Mouse (Mus musculus): ENCODE measurements around the gene Plekhm3.
"Not testable (repeated sequence)": the region's sequence is repeated elsewhere in the genome, so short reads cannot be mapped to it uniquely, and the experiment has no call there.

Plekhm3 gene

DNA sequence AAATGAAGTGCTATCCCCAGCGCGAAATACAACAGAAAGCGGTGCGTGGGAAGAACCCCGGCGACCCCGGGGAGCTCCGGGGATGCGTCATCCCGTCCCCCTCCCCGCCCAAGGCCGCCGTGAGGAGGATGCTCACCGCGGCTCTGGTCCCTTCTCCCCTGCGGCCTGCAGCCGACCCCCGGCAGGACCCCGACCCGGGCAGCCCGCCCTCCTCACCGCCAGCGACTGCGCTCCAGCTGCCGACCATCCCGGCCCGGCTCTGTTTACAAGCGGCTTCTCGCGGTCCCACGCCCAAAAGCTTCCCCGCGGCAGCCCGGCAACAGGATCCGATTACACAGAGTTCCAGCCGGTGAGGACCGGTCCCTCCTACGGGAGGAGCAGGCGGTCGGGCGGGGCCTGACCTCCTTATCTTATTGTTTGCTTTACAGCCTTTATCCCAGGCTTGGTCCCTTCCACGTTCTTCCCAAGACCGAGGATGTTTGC is at the start of gene Plekhm3:
Plekhm3 (minus strand) TSS at position 346 of the 483 bp plus-strand sequence.
- peak; percentile 72 to 78 for DNase-seq (ENCODE audit: low spot score in 2 of 2)

DNA sequence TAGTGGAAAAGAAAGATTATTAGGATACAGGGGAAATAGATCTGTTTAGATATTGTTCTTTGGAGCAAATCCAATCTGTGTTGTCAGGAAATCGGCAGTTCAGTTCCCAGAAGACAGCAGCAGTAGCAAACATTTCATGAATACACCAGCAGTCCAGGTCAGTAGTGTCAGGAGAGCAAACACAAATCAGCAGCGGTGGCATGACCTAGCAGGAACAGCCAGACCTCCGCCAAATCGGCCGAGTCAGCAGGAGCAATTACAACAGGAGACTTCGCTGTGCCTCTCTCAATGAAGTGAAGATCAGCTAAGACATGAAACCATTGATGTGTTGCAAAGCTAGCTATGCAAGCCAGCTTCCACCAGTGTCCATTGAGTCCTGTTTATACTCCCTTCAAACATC is 49.0 kb upstream of the Plekhm3 start:
- DNase-seq (ENCODE audit: low spot score in 2 of 2) = no peak

DNA sequence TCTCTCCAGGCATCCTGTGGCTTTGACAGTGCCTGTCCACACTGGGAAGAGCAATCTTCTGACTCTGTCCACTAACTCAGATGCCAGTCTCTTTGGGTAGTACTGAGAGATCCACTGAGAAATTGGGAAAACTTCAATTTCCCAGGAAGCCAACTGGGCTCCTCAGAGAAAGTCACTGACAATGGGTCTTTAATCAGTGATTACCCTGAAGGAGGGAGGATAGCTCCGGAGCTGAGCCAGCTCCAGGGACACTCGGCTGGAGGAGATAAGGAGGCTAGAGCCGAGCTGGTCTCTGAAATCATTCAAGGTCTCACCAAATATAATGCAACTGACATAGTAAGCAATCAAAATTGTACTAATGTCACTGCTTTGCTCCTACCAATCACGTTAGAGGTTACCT is 47.9 kb upstream of the Plekhm3 start:
- DNase-seq (ENCODE audit: low spot score in 2 of 2) = no peak

DNA sequence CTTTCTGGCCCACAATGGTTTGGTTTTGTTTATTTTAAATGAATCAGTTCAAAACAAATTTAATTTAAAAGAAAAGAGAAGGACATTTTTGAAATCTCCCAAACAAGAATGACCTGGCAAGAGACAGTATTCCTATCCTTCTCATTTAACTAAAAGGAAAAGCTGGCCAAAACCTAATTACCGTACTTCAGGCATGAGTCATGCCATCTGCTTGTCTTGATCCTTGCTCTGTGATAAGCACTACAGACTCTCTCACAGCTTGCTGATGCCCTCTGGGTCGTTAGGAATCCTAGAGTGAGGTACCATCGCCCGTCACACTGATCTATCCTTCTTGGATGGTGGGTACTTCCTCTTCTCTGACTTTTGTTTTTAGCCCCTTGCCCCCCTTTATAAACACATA is 36.6 kb upstream of the Plekhm3 start:
- no peak for DNase-seq (ENCODE audit: low spot score in 2 of 2)

DNA sequence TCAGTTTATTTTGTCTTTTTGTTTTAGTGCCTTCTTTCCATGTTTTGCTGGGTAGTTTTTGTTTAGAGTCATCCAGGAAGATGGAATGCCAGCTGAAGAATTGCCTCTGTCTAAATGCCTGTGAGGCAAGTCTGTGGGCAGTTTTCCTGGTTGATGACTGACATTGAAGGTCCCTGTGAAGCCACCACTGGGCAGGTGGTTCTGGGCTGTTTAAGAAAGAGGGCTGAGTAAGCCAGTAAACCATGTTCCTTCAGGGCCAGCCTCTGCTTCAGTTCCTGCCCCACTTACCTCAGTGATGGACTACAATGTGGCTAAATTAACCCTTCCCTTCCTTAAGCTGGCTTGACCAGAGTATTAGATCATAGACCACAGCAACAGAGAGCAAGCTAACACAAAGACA is 31.6 kb upstream of the Plekhm3 start:
- DNase-seq (ENCODE audit: low spot score in 2 of 2) = no peak

DNA sequence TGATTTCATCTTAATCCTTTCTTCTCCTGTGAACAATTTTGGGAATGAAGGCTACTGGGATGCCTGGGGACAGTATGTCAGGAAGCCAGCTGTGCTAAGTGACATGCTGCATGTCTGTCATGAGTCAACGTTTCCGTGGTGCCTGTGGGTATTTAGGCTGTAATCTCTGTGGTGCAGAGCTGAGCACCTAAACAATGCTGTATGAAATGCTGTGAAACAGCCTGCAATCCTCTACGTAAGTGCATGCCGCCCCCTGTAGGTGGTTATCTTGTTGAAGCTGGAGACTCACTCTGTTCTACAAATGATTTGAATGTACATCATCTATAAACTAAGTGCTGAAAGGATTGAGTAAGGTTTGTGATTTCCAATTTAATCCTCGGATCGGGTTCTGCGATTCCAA is 29.5 kb upstream of the Plekhm3 start:
- peak in 1 of 2 experiments; percentile 58 for DNase-seq (ENCODE audit: low spot score in 2 of 2)

DNA sequence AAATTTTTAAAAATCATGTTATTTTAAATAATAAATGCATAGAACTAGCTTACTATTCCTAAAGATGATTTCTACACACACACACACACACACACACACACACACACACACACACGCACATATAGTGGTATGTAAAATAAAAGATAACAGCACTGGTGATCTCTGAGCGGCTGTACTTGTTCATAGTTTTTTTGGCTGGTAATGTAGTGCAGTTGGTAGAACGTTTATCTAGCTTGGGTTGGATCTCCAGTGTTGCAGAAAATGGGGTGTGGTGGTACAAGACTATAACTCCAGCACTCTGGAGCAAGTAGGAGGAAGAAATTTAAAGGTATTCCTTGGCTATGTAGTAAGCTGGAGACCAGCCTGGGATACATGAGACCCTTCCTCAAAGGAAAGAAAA is 26.6 kb upstream of the Plekhm3 start:
- DNase-seq (ENCODE audit: low spot score in 2 of 2) = no peak

DNA sequence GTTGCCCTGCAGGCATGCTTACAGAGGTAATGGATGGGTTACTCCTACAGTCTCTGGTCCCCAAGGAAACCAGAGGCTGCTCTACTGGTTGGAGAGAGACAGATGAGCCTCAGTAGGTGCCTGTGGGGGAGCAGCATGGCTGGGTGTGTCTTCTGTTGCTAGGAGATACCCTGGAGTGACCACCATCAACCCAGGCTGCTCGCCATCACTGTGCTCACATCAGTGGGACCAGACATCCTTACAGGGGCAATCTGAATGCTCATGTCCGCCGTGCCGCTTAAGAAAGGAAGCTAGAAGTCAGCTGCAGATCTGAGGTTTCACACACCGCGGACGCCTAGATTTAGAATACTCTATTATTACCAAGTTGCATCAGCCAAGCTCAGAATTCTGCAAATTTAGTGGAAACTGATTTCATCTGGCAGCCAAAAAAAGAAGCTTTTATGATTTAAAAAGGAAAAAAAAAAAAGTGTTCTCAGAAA is 21.7 kb upstream of the Plekhm3 start:
- peak; percentile 28 to 55 for DNase-seq (ENCODE audit: low spot score in 2 of 2)

DNA sequence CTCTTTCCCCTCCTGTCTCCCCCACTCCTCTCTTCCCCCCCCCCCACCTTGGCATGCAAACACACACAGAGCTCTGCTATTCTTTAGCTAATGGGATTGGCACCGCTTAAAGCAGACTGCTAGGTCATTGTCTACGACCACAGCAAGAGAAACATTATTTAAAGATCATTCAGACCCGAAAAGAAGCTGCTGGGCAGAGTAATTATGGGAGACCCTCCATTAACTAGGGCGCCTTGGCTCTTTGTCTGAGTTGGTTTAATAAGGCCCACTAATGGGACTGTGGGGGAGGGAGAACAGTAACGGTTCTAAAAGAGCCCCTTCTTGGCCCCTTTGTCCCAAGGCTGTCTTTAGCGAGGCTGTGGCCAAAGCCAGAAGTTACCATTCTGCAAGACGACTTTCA is 18.7 kb upstream of the Plekhm3 start:
- DNase-seq (ENCODE audit: low spot score in 2 of 2) = no peak

DNA sequence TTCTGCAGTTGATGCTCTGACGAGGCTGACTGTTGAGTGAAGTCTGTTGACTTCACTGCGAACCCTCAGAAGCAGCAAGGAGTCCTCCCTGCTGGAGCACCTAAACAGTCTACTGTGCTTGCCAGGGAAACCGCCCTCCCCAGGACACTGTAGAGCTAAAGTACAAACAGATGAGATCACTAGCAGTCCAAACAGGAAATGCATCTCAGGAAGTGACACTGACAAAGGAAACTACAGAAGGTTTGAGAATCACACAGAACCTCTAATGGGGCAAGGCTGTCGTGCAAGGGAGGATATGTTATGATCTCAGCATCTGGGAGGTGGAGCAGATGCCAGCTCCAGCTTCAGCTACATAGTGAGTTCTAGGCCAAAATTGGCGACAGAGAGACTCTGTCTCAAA is 14.1 kb upstream of the Plekhm3 start:
- DNase-seq (ENCODE audit: low spot score in 2 of 2) = no peak

DNA sequence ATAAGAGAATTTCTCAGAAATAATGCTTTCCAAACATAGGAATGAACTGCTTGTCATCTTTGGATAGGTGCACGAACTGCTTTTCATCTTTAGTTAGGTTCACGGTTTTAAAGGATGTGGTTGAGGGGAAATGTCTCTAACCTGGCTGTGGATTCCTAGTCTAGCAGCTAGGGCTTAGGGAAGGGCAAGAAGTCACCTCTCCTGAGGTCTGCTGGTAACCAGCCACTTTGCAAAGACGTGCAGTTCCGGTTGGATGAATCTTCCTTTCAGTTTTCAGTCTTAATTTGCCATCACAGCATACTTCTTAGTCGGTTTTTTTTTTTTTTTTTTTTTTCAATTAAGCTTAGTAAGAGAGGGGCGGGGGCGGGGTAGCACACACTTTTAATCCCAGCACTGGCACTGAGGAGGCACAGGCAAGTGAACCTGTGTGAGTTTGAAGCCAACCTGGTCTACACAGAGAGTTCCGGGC is 431 bp upstream of the Plekhm3 start:
- no peak for DNase-seq (ENCODE audit: low spot score in 2 of 2)

DNA sequence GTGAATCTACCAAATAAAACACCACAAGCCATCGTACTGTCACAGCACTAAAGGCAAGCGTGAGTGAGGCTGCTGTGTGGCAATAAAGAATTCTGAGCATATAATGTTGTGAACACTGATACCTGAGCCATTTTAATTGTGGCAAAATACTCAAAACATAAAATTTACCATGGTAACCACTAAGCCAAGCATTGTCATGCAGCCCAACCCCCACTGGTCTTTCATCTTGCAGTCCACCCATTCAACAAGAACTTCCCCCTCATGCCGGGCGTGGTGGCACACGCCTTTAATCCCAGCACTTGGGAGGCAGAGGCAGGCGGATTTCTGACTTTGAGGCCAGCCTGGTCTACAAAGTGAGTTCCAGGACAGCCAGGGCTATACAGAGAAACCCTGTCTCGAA is 1.8 kb downstream of the Plekhm3 start:
- not testable (repeated sequence) for DNase-seq (ENCODE audit: low spot score in 2 of 2)

DNA sequence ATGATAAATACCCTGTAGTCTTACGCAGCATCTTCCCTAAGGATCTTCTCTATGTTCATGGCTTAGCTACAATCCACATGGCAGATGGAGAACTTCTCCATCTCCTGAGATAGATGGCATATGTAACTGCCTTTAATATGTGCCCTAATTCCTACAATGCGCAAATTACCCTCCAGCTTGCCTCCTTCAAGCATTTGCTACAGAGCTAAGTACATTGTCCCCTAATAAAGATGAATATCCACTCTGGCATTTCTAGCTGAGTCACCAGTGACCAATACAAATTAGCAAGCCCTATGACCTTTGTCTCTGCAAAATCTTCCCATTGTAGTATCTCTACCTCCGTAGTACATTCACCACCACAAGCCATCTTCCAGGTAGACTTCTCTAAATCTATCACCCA is 6.4 kb downstream of the Plekhm3 start:
- no peak for DNase-seq (ENCODE audit: low spot score in 2 of 2)

DNA sequence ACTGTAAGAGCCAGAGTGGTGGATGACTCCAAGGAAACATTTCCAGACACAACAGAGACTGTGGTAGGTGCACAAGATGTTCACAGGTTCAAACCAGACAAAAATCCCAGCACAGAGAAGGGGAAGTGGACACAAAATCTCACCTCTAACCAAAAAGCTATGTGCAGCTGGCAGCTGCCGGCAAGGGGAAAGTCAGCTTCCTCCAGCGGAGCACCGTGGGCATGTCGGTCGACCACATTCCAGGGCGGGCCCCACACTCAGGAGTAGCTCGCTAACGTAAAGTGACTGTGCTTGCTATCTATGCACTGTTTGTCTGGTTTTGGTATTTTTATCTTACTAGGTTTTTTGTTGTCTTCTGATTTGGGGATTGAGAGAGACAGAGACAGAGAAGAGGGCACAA is 7.2 kb downstream of the Plekhm3 start:
- DNase-seq (ENCODE audit: low spot score in 2 of 2) = no peak

DNA sequence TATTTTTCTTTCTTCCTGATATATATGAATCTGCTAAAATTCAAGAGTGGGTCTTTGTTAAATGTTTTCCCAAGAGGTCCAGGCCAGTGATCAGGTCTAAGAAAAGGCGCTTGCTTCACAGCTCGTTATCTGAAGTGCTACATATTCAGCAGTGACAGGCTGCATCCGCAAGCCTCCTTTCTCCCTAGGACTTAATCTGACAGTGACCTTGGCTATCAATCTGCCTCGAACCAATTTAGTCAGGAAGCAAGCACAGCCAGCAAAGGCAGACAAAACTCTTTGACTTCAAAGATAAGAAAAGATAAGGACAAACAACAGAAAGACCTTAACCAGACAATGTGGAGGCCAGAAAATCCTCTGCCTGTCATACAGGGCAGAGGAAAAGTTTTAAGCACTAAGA is 10.5 kb downstream of the Plekhm3 start:
- DNase-seq (ENCODE audit: low spot score in 2 of 2) = no peak

DNA sequence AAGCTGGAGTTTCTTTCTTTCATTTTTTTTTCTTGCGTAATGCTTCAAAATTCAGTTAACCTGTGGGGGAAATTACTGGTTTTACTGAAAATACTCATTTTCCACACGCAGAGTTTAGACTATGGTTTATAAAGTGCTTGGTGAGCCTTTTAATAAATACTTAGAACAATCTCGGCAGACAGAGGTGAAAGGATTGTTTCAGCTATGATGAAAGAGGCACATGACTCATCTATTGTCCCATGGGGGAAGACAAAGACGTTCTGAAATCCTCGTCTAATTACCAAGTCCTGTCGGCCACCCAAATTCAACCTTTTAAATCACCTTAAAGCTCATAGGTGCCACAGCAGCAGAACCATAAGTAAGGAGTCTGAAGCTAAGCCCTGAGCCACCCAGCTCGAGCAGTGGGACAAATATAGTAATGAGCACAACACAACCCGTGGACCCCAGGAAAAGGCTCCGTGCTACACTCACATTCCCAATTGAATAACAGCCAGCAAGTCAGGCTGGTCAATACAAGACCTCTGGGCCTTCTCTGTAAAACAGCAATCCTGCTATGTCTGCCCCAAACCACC is 11.3 kb downstream of the Plekhm3 start:
- DNase-seq (ENCODE audit: low spot score in 2 of 2) = no peak

DNA sequence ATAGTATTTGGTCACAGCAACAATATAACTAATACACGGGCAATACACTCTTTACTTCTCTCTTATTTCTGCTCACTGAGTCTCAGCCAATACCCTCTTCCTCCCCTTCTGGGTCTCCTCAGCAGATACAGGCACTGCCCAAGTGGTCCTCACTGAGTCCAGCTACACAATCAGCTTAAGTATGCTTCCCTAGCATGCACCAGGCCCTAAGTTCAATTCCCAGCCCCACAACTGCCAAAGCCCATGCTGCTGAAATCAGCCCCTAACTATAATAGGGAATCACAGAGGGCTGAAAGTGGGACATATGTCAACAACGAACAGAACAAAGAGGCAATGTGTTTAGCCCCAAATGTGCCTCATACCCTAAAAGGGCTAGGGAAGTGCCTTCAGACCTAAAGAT is 11.9 kb downstream of the Plekhm3 start:
- DNase-seq (ENCODE audit: low spot score in 2 of 2) = no peak

DNA sequence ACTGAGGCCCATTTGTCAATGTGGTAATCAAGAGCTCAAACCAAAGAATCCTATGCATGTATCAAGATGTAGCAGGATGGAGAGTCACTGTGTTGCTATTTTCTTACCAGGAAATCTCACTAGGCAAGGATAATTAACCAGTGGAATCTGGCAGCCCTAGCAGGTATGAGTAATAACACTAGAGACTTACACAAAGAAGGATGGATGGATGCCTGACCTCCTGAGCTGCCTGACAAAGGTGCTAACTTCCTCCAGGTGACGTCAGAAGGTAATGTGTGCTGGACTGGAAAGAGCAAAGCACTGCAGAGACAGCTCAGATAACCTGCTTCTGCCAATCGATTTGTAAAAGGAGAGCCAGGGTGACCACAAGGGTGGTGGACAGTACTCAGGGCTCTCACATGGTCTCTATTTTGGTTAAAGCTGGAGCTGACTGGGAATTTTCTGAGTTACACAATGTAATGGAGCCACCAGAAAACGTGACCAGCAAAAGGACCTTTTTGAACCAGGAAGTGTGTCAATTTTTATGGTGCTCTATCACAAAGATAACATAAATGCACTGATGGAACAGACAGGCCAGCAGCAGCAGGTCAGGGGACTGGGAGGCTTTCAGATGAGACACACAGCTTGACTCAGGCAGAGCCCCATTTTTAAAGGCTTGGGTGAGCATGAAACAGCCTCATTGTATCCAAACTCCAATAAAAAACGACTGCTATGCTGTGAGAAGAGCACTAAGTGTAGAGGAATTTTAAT is 14.4 kb downstream of the Plekhm3 start:
- DNase-seq (ENCODE audit: low spot score in 2 of 2) = no peak

DNA sequence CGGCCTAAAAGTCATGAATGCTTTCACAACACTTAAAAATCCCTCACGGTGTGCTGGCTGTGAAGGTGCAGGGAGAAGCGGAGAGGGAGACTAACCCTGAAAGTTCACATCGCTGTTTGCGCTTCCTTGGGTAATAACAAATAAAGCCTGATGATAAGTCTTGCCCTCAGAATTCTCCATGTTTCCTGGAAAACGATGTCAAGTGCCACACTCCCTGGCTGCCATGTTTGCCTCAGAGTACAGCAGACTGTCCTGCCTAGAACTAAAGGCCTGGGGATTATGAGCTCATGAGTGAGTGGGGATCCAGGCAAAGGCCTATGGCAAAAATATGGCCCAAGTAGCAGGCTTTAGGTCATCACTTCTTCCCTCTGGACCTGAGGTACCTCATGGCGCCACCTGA is 17.7 kb downstream of the Plekhm3 start:
- DNase-seq (ENCODE audit: low spot score in 2 of 2) = no peak

DNA sequence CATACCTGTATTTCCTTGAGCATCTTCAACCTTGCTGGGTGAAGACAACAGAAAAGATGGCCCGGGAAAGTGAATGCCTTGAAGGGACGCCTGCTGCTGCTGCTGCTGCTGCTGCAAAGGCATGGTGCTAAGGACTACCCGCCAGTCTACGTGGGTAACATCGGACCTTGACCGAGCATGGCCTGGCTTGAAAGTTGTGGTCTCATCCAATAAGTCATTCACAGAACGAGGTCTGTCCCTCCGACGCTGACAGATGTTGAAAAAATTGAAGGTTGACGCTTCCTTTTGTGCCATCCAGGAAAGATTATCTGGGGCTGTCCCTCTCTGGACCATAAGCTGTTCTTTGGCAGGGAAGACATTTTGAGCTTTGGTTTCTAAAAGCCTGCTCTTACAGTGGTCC is 18.9 kb downstream of the Plekhm3 start:
- no peak for DNase-seq (ENCODE audit: low spot score in 2 of 2)

DNA sequence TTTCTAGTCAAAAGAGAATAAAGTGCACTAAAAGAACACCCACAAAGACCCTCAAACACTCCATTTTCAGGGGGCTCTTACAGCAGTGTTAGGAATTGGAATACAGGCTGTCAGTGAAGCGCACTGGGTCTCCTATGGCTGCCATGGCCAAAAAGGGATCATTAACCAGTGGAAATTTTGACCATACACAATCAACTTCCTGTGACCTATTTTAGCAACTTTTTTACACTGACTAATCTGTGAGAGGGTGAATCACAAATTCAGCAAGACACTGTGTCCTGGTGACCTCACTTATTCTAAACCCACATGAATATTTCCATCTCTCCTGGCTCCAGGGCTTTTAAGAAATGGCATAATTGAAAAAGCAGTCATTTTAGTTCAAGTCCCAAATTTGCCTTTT is 23.7 kb downstream of the Plekhm3 start:
- DNase-seq (ENCODE audit: low spot score in 2 of 2) = no peak

DNA sequence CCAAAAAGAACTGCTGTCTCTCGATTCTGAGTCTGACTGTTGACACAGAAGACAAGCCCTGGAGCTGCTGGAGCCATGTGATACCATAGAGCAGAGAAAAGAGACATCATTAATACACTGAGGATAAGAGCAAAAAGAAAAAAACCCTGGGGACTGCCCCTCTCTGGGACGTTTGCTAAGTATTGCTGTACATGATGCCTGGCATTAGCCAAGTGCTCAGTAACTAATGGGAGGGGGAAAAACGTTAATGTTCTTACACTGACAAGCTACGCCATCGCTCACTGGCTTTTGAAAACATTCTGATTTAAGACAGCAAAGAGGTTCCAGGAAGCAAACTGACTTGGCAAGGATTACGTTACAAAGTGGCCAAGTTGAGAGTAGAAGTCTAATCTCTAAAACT is 26.5 kb downstream of the Plekhm3 start:
- DNase-seq (ENCODE audit: low spot score in 2 of 2) = no peak

DNA sequence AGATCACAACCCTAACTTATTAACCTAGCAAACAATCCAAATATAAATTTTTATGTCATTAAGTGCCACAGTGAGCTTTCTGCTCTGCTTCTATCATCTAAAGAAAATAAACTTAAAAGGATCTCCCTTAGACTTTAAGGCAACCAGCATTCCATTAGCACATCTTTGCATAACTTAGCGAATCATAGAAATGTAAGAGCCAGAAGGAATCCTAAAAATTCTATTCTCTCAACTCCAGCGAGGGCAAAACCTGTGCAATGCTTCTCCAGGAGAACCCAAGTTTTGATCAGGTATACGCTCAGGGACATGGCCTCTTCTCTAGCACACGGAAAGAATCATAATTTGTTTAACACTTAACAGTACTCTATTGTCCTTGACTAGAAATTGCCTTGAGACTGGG is 27.0 kb downstream of the Plekhm3 start:
- no peak for DNase-seq (ENCODE audit: low spot score in 2 of 2)
